Mouse (Mus musculus): Measurements from ENCODE around the gene 6030408B16Rik. TPM values are rescaled to one million over a fixed set of nuclear protein-coding genes. Genes with fewer than 3 reads are reported as not detected.

Gene 6030408B16Rik
- total and polyA plus RNA-seq, 2 experiments from 2014 or later, result 0.22 TPM; not detected in 1

GRCm38 (mm10) chr15:101318889-101319765 is 26.1 kb downstream of the 6030408B16Rik start:
- no peak overlapping the region for H3K9ac ChIP-seq (replicated peaks; ENCODE audit: low read length, poor library complexity, severe bottlenecking)
- 68% methylated on average over 14 of the region's 14 CpGs for WGBS

GRCm38 (mm10) chr15:101320010-101320617 is 27.1 kb downstream of the 6030408B16Rik start:
- H3K27me3 ChIP-seq (ENCODE audit: insufficient read depth, low read length), result no peaks in the 10 kb centered on the region

More at GRCm38 (mm10) chr15:101318889-101319765, 26.1 kb downstream of the 6030408B16Rik start:
- no peaks in the 10 kb centered on the region for H3K36me3 ChIP-seq (ENCODE audit: insufficient read depth, low read length)
- H3K27me3 ChIP-seq (ENCODE audit: insufficient read depth, low read length), result no peaks in the 10 kb centered on the region
- DNase-seq (ENCODE audit: low spot score) (no peak), ATAC-seq (ENCODE audit: low FRiP score) (no peak)
- no peak overlapping the region for H3K4me2 ChIP-seq (ENCODE audit: low read depth, low read length, poor library complexity, severe bottlenecking)
- no peaks in the 10 kb centered on the region for H3K9me3 ChIP-seq (ENCODE audit: low read length)
- no peak for TF ChIP-seq CTCF (IDR thresholded peaks at IDR 0.05)
- no peaks in the 10 kb centered on the region for H3K4me1 ChIP-seq (ENCODE audit: insufficient read depth, low read length)
- H3K27ac ChIP-seq (ENCODE audit: low read depth, low read length), result no peak overlapping the region
- H3K4me3 ChIP-seq (ENCODE audit: low read depth, low read length), result no peak overlapping the region

DNA sequence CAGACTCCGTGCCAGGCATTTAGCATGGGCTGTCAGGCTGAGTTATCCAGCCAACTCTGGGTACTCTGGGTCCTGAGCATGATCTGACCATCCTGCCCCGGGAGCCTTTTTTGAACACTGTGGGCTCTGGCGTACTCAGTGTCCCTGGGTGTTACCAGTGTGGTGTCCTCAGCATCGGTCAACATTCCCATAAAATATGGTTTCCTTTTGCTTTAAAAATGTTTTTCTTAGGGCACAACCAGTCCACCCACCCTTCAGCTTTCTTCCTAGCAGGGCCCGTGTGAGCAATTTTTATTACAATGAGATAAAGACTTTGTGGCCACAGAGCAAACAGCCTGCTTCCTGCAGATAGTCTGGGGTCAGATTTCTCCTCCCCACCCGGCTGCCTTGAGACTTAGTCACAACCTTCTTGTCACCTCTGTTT is 27.6 kb downstream of the 6030408B16Rik start:
- no peaks in the 10 kb centered on the region for H3K36me3 ChIP-seq (ENCODE audit: insufficient read depth, low read length)
- no peak overlapping the region for H3K9ac ChIP-seq (replicated peaks; ENCODE audit: low read length, poor library complexity, severe bottlenecking)
- H3K9me3 ChIP-seq (ENCODE audit: low read length), result no peaks in the 10 kb centered on the region
- H3K4me1 ChIP-seq (ENCODE audit: insufficient read depth, low read length), result no peaks in the 10 kb centered on the region
- WGBS, result 69% methylated on average over 6 of the region's 6 CpGs
- ATAC-seq (ENCODE audit: low FRiP score), result no peak
- H3K4me2 ChIP-seq (ENCODE audit: low read depth, low read length, poor library complexity, severe bottlenecking), result no peak overlapping the region
- H3K4me3 ChIP-seq (ENCODE audit: low read depth, low read length), result no peak overlapping the region
- no peak overlapping the region for H3K27ac ChIP-seq (ENCODE audit: low read depth, low read length)
- DNase-seq (ENCODE audit: low spot score), result no peak
- no peak for TF ChIP-seq CTCF (IDR thresholded peaks at IDR 0.05)
- H3K27me3 ChIP-seq (ENCODE audit: insufficient read depth, low read length), result no peaks in the 10 kb centered on the region

More at GRCm38 (mm10) chr15:101320010-101320617, 27.1 kb downstream of the 6030408B16Rik start:
- H3K27ac ChIP-seq (ENCODE audit: low read depth, low read length), result no peak overlapping the region
- 82% methylated on average over 6 of the region's 6 CpGs for WGBS
- TF ChIP-seq CTCF (IDR thresholded peaks at IDR 0.05), result no peak
- no peaks in the 10 kb centered on the region for H3K36me3 ChIP-seq (ENCODE audit: insufficient read depth, low read length)
- no peak overlapping the region for H3K9ac ChIP-seq (replicated peaks; ENCODE audit: low read length, poor library complexity, severe bottlenecking)
- no peak overlapping the region for H3K4me2 ChIP-seq (ENCODE audit: low read depth, low read length, poor library complexity, severe bottlenecking)
- H3K9me3 ChIP-seq (ENCODE audit: low read length), result no peaks in the 10 kb centered on the region
- H3K4me3 ChIP-seq (ENCODE audit: low read depth, low read length), result no peak overlapping the region
- no peak for DNase-seq (ENCODE audit: low spot score)
- H3K4me1 ChIP-seq (ENCODE audit: insufficient read depth, low read length), result no peaks in the 10 kb centered on the region
- no peak for ATAC-seq (ENCODE audit: low FRiP score)

- Histone ChIP-seq H3K4me2 (ENCODE audit: low read depth, low read length, poor library complexity, severe bottlenecking) (no peak overlapping the region), H3K36me3 (ENCODE audit: insufficient read depth, low read length) (no peaks in the 10 kb centered on the region), H3K4me3 (ENCODE audit: low read depth, low read length) (no peak overlapping the region), H3K27ac (ENCODE audit: low read depth, low read length) (no peak overlapping the region), H3K27me3 (ENCODE audit: insufficient read depth, low read length) (no peaks in the 10 kb centered on the region), H3K4me1 (ENCODE audit: insufficient read depth, low read length) (no peaks in the 10 kb centered on the region), H3K9ac (replicated peaks; ENCODE audit: low read length, poor library complexity, severe bottlenecking) (no peak overlapping the region), H3K9me3 (ENCODE audit: low read length) (no peaks in the 10 kb centered on the region)
- WGBS, result 80% methylated on average over 5 of the region's 5 CpGs
- no peak for TF ChIP-seq CTCF (IDR thresholded peaks at IDR 0.05)
- DNase-seq (ENCODE audit: low spot score) (no peak), ATAC-seq (ENCODE audit: low FRiP score) (no peak)
These were observed 28.1 kb downstream of the 6030408B16Rik start for GRCm38 (mm10) chr15:101321126-101321525.

GRCm38 (mm10) chr15:101322106-101322505 is 29.1 kb downstream of the 6030408B16Rik start:
- Histone ChIP-seq H3K4me2 (ENCODE audit: low read depth, low read length, poor library complexity, severe bottlenecking) (no peak overlapping the region), H3K9me3 (ENCODE audit: low read length) (no peaks in the 10 kb centered on the region), H3K4me3 (ENCODE audit: low read depth, low read length) (no peak overlapping the region), H3K4me1 (ENCODE audit: insufficient read depth, low read length) (no peaks in the 10 kb centered on the region), H3K9ac (replicated peaks; ENCODE audit: low read length, poor library complexity, severe bottlenecking) (no peak overlapping the region), H3K27ac (ENCODE audit: low read depth, low read length) (no peak overlapping the region), H3K36me3 (ENCODE audit: insufficient read depth, low read length) (no peaks in the 10 kb centered on the region), H3K27me3 (ENCODE audit: insufficient read depth, low read length) (no peaks in the 10 kb centered on the region)
- no peak for TF ChIP-seq CTCF (IDR thresholded peaks at IDR 0.05)
- DNase-seq (ENCODE audit: low spot score), result no peak
- ATAC-seq (ENCODE audit: low FRiP score), result no peak
- 78% methylated on average over 5 of the region's 5 CpGs for WGBS

DNA sequence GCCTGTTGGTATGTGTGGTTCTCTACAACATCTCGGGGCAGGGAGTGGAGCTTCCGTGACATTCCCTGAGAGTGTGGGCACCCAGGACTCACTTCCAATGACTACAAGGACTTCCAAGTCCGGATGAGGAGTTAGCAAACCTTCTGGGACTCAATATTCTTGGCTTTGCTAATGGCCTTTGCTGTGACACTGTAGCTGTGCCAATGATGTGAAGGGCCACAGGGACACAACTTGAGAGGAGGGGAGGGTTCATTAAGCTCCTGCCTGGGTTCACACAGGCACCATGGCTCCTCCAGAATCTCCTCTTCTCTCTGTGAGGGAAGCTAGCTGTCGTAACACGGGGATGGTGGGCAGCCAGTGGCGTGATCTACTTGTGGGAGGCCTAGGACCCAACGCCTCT is 29.6 kb downstream of the 6030408B16Rik start:
- H3K9ac ChIP-seq (replicated peaks; ENCODE audit: low read length, poor library complexity, severe bottlenecking), result no peak overlapping the region
- ATAC-seq (ENCODE audit: low FRiP score) (no peak), DNase-seq (ENCODE audit: low spot score) (no peak)
- H3K36me3 ChIP-seq (ENCODE audit: insufficient read depth, low read length), result no peaks in the 10 kb centered on the region
- no peak overlapping the region for H3K27ac ChIP-seq (ENCODE audit: low read depth, low read length)
- no peak overlapping the region for H3K4me3 ChIP-seq (ENCODE audit: low read depth, low read length)
- H3K27me3 ChIP-seq (ENCODE audit: insufficient read depth, low read length), result no peaks in the 10 kb centered on the region
- no peak overlapping the region for H3K4me2 ChIP-seq (ENCODE audit: low read depth, low read length, poor library complexity, severe bottlenecking)
- WGBS, result 93% methylated on average over 7 of the region's 7 CpGs
- no peaks in the 10 kb centered on the region for H3K9me3 ChIP-seq (ENCODE audit: low read length)
- TF ChIP-seq CTCF (IDR thresholded peaks at IDR 0.05), result no peak
- no peaks in the 10 kb centered on the region for H3K4me1 ChIP-seq (ENCODE audit: insufficient read depth, low read length)
